Mouse (Mus musculus) liver (tissue): ENCODE results near the gene Yipf2.

Experiments used
- DNase-seq: peaks from one replicate; pipeline ENCODE4 v3.0.0-alpha.2; 2020; ENCODE audit warnings: mixed read lengths

Yipf2 gene

GRCm38 (mm10) chr9:21592703-21593121 lies at the start of gene Yipf2, which contains the start of gene Timm29:
Gene Yipf2 (minus strand): TSS chr9:21592828.
Gene Timm29 (plus strand): TSS chr9:21592722.
- DNase-seq = peak; percentile 85

- DNase-seq = no peak
Observed at GRCm38 (mm10) chr9:21639031-21639430, 46.4 kb upstream of the Yipf2 start.

- DNase-seq = no peak
Observed at GRCm38 (mm10) chr9:21635639-21636038, 43.0 kb upstream of the Yipf2 start.

- no peak for DNase-seq
Observed at GRCm38 (mm10) chr9:21633106-21633505, 40.5 kb upstream of the Yipf2 start.

GRCm38 (mm10) chr9:21630673-21631072 lies 38.0 kb upstream of the Yipf2 start:
- DNase-seq = peak; percentile 50

- DNase-seq = no peak
Observed at GRCm38 (mm10) chr9:21627145-21627795, 34.6 kb upstream of the Yipf2 start.

- DNase-seq = no peak
Observed at GRCm38 (mm10) chr9:21626571-21626970, 33.9 kb upstream of the Yipf2 start.

GRCm38 (mm10) chr9:21625342-21626339 lies 33.0 kb upstream of the Yipf2 start:
- DNase-seq = no peak

- no peak for DNase-seq
Observed at GRCm38 (mm10) chr9:21622676-21623075, 30.0 kb upstream of the Yipf2 start.

- DNase-seq = no peak
Observed at GRCm38 (mm10) chr9:21620229-21620628, 27.6 kb upstream of the Yipf2 start.

- DNase-seq = peak; percentile 54
Observed at GRCm38 (mm10) chr9:21617066-21617465, 24.4 kb upstream of the Yipf2 start.

GRCm38 (mm10) chr9:21616232-21616781 lies 23.7 kb upstream of the Yipf2 start:
- peak; percentile 84 for DNase-seq

- peak; percentile 99 for DNase-seq
Observed at GRCm38 (mm10) chr9:21615617-21616231, 23.1 kb upstream of the Yipf2 start, which contains the start of gene Smarca4. Gene Smarca4 (plus strand): TSS chr9:21616169.

- no peak for DNase-seq
Observed at GRCm38 (mm10) chr9:21614864-21615616, 22.4 kb upstream of the Yipf2 start.

GRCm38 (mm10) chr9:21609861-21610260 lies 17.2 kb upstream of the Yipf2 start:
- DNase-seq = no peak

- DNase-seq = no peak
Observed at GRCm38 (mm10) chr9:21606648-21607047, 14.0 kb upstream of the Yipf2 start.

- DNase-seq = no peak
Observed at GRCm38 (mm10) chr9:21605865-21606264, 13.2 kb upstream of the Yipf2 start.

GRCm38 (mm10) chr9:21604119-21604518 lies 11.5 kb upstream of the Yipf2 start:
- no peak for DNase-seq

- DNase-seq = peak; percentile 73
Observed at GRCm38 (mm10) chr9:21601722-21602399, 9.2 kb upstream of the Yipf2 start.

GRCm38 (mm10) chr9:21601073-21601472 lies 8.4 kb upstream of the Yipf2 start:
- no peak for DNase-seq

- peak; percentile 39 for DNase-seq
Observed at GRCm38 (mm10) chr9:21600186-21600585, 7.6 kb upstream of the Yipf2 start.
